Mouse (Mus musculus) neural tube, embryonic 13.5 days (tissue): ENCODE results near the gene Lhx6. TPM values are rescaled to one million over a fixed set of nuclear protein-coding genes. Genes with fewer than 3 reads are reported as not detected.
A peak's percentile ranks its signal among the peaks of the same experiment; 100 is the strongest.
"Not testable (repeated sequence)": the region's sequence is repeated elsewhere in the genome, so short reads cannot be mapped to it uniquely, and the experiment has no call there.

Source experiments
- ATAC-seq: fragments of 200-750 bp; cut with Nextera tagmentation; 2 replicates; pipeline ENCODE4 v1.8.0; 2017; ENCODE audit warnings: low read depth, mild to moderate bottlenecking, moderate TSS enrichment, moderate library complexity
- H3K27ac ChIP-seq: fragments of 300-500 bp; sonication (generic); replicated peaks from 2 replicates; pipeline ENCODE4 v1.5.1; 2015; ENCODE audit warnings: moderate library complexity, mild to moderate bottlenecking, inconsistent platforms
- H3K27me3 ChIP-seq: fragments of 300-500 bp; sonication (generic); 2 replicates; pipeline ENCODE4 v1.6.1; 2015; ENCODE audit warnings: mild to moderate bottlenecking, inconsistent platforms
- H3K36me3 ChIP-seq: fragments of 300-500 bp; sonication (generic); 2 replicates; pipeline ENCODE4 v1.6.1; 2015; ENCODE audit warnings: mild to moderate bottlenecking, inconsistent platforms
- H3K4me1 ChIP-seq: fragments of 300-500 bp; sonication (generic); replicated peaks from 2 replicates; pipeline ENCODE4 v1.6.1; 2015; ENCODE audit warnings: inconsistent platforms
- H3K4me2 ChIP-seq: fragments of 300-500 bp; sonication (generic); 2 replicates; pipeline ENCODE4 v1.6.1; 2015; ENCODE audit warnings: inconsistent platforms, mild to moderate bottlenecking, moderate library complexity
- H3K4me3 ChIP-seq: fragments of 300-500 bp; sonication (generic); 2 replicates; pipeline ENCODE4 v1.5.1; 2015; ENCODE audit warnings: mild to moderate bottlenecking, inconsistent platforms
- H3K9ac ChIP-seq: fragments of 300-500 bp; sonication (generic); 2 replicates; pipeline ENCODE4 v1.6.1; 2015; ENCODE audit warnings: moderate library complexity, mild to moderate bottlenecking, inconsistent platforms
- H3K9me3 ChIP-seq: fragments of 300-500 bp; sonication (generic); 2 replicates; pipeline ENCODE4 v1.6.1; 2016; ENCODE audit warnings: inconsistent platforms
- WGBS: fragments of 180-500 bp; shearing (Covaris S2); methylation state at CpG from one replicate; pipeline ENCODE4 v1.1.7; 2015; 5-methylcytosine and 5-hydroxymethylcytosine counted together
- polyA plus RNA-seq: library from polyadenylated mRNA; unstranded; fragments of >200 nt; fragmentation: Nextera tagmentation; extraction: Ambion mirVana; gene quantifications from 2 replicates; pipeline ENCODE4 v1.2.1, GENCODE M21; 2015

Lhx6 gene
- 0.87 and 1.2 TPM in 2 replicates for polyA plus RNA-seq

DNA sequence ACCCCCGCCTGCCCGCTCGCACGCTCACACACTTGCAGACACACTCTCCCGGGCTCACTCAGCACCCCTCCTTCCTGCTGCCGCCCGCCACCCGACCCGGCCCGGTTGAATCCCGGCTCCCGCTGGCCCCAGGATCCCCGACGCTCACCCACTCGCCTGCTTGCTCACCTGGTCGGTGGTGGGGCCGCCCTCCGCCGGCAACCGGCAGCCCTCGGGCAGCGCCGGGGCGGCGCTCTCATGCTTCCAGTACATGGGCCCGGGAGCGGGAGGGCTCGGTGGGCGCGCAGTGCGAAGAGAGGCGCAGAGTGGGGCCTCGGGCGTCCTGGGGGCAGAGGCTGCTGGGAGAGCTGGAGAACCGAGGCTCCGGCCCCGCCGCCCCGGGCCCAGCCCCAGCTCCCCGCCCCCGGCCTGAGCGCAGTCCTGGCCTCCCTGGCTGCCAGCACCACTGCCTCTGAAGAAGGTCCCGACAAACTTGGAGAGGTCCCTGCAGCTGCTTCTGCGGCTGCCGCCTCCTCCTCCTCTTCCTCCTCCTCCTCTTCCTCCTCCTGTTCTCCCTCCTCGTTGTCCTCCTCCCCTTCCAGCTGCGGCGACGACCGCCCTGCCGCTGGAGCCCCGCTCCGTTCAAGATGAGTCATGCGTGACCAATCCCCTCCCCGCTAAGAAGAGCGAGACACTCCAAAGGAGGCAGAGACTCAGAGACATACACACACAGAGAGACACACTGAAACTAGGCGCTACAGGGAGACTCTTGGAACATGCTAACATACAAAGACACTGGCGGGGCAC lies at the start of gene Lhx6:
TSS of gene Lhx6 (minus strand) at position 453 of the 786 bp plus-strand sequence.
- Histone ChIP-seq H3K4me1 (peaks cover 36% of the 10 kb centered on the region), H3K9ac (peak within 1 kb of the TSS; percentile 31), H3K27ac (no peak within 1 kb of the TSS), H3K4me3 (peak within 1 kb of the TSS; percentile 35), H3K36me3 (no peaks in the 10 kb centered on the region), H3K4me2 (peak within 1 kb of the TSS; percentile 58), H3K9me3 (no peaks in the 10 kb centered on the region), H3K27me3 (peaks cover 100% of the 10 kb centered on the region)
- under 1% methylated on average over 54 of the region's 58 CpGs for WGBS
- ATAC-seq: 0 out of 2 replicates have a peak, but pooled peaks have one; percentile 26

DNA sequence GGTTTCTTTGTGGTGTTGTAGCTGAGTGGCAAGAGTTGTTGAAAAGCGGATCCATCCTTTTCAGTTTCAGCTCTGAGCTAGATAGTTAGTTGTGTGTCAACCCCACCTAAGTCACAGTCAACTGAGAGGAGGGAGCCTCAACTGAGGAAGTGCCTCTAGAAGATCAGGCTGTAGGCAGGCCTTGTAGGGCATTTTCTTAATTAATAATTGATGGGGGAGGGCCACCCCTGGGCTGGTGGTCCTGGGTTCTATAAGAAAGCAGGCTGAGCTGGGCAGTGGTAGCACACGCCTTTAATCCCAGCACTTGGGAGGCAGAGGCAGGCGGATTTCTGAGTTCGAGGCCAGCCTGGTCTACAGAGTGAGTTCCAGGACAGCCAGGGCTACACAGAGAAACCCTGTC lies 47.2 kb upstream of the Lhx6 start:
- H3K36me3 ChIP-seq: peaks cover 58% of the 10 kb centered on the region
- H3K4me1 ChIP-seq, ATAC-seq, H3K27me3 ChIP-seq, H3K9me3 ChIP-seq, H3K4me2 ChIP-seq, H3K9ac ChIP-seq, H3K4me3 ChIP-seq, H3K27ac ChIP-seq: not testable (repeated sequence)
- WGBS: 93% methylated on average over 4 of the region's 4 CpGs

GRCm38 (mm10) chr2:36148876-36149365 lies 43.7 kb upstream of the Lhx6 start:
- Histone ChIP-seq H3K27ac (no peak overlapping the region), H3K36me3 (peaks cover 39% of the 10 kb centered on the region), H3K27me3 (no peaks in the 10 kb centered on the region), H3K9ac (no peak overlapping the region), H3K4me1 (no peaks in the 10 kb centered on the region), H3K9me3 (no peaks in the 10 kb centered on the region), H3K4me3 (no peak overlapping the region), H3K4me2 (no peak overlapping the region)
- 86% methylated on average over 7 of the region's 7 CpGs for WGBS
- no peak for ATAC-seq

GRCm38 (mm10) chr2:36139096-36139495 lies 33.9 kb upstream of the Lhx6 start:
- no peaks in the 10 kb centered on the region for H3K27me3 ChIP-seq
- peaks cover 25% of the 10 kb centered on the region for H3K4me1 ChIP-seq
- no peak overlapping the region for H3K4me3 ChIP-seq
- H3K9ac ChIP-seq: no peak overlapping the region
- no peaks in the 10 kb centered on the region for H3K9me3 ChIP-seq
- 79% methylated on average over 2 of the region's 2 CpGs for WGBS
- no peak overlapping the region for H3K4me2 ChIP-seq
- no peak for ATAC-seq
- H3K27ac ChIP-seq: no peak overlapping the region
- peaks cover 19% of the 10 kb centered on the region for H3K36me3 ChIP-seq

DNA sequence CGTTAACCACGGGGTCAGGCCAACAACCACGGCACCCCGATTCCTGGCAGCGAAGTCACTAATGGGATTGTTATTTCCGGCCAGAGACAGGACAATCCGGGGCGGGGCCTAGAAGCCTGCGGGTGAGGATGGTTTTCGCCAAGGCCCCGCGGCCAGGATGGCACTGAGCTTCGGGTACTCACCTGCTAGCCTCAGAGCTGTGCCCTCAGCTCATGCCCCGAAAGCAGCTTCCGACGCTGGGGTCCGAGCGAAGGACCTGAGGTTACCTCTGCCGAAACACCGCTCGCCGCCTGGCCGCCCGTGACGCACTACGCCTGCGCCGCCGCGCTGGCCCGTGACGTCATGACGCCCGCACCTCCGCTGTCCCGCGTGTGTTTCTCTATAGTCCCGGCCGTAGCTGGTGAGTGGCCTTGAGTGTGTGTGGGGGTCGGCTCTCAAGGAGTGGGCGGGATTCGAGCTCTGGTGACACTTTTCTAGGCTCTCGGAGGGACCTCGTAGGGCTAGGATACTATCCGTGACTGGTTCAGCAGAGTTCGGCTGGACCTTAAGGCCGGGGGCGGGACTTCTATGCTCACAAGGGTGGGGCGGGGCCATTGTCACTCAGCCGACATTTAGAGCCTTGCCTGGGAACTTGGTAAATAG lies 31.2 kb upstream of the Lhx6 start, which contains the start of the genes Mrrf and Rbm18:
TSS of gene Mrrf (plus strand) at position 90 of the 642 bp plus-strand sequence.
TSS of gene Rbm18 (minus strand) at position 474 of the 642 bp plus-strand sequence.
- Histone ChIP-seq H3K4me2 (peak within 1 kb of the TSS; percentile 83), H3K27me3 (no peaks in the 10 kb centered on the region), H3K9ac (peak within 1 kb of the TSS; percentile 84), H3K4me1 (peaks cover 25% of the 10 kb centered on the region), H3K9me3 (no peaks in the 10 kb centered on the region), H3K27ac (peak within 1 kb of the TSS; percentile 88), H3K4me3 (peak within 1 kb of the TSS; percentile 78), H3K36me3 (peaks cover 32% of the 10 kb centered on the region)
- ATAC-seq: peak; percentile 99
- under 1% methylated on average over 50 of the region's 50 CpGs for WGBS

- peaks cover 25% of the 10 kb centered on the region for H3K4me1 ChIP-seq
- WGBS: under 1% methylated on average over 4 of the region's 4 CpGs
- peak overlapping the region; percentile 78 for H3K4me3 ChIP-seq
- no peaks in the 10 kb centered on the region for H3K9me3 ChIP-seq
- peak overlapping the region; percentile 83 for H3K4me2 ChIP-seq
- peak overlapping the region; percentile 84 for H3K9ac ChIP-seq
- ATAC-seq: peak; percentile 16; the same call in 1 of the 2 replicates
- H3K27ac ChIP-seq: peak overlapping the region; percentile 88
- peaks cover 38% of the 10 kb centered on the region for H3K36me3 ChIP-seq
- no peaks in the 10 kb centered on the region for H3K27me3 ChIP-seq
Observed at GRCm38 (mm10) chr2:36135887-36136286, 30.7 kb upstream of the Lhx6 start.

GRCm38 (mm10) chr2:36129051-36129450 lies 23.8 kb upstream of the Lhx6 start:
- Histone ChIP-seq H3K4me2 (no peak overlapping the region), H3K9me3 (no peaks in the 10 kb centered on the region), H3K36me3 (peaks cover 87% of the 10 kb centered on the region), H3K27ac (no peak overlapping the region), H3K9ac (no peak overlapping the region), H3K4me1 (0 out of 2 replicates have a peak, but pooled peaks cover 5% of the 10 kb centered on the region), H3K4me3 (no peak overlapping the region), H3K27me3 (no peaks in the 10 kb centered on the region)
- WGBS: 84% methylated on average over 3 of the region's 3 CpGs
- no peak for ATAC-seq

- Histone ChIP-seq H3K36me3 (peaks cover 87% of the 10 kb centered on the region), H3K27ac (no peak overlapping the region), H3K4me1 (0 out of 2 replicates have a peak, but pooled peaks cover 5% of the 10 kb centered on the region), H3K4me3 (no peak overlapping the region), H3K27me3 (no peaks in the 10 kb centered on the region), H3K9ac (no peak overlapping the region), H3K4me2 (no peak overlapping the region), H3K9me3 (no peaks in the 10 kb centered on the region)
- WGBS: 79% methylated on average over 4 of the region's 4 CpGs
- no peak for ATAC-seq
Observed at GRCm38 (mm10) chr2:36127973-36128372, 22.8 kb upstream of the Lhx6 start.

DNA sequence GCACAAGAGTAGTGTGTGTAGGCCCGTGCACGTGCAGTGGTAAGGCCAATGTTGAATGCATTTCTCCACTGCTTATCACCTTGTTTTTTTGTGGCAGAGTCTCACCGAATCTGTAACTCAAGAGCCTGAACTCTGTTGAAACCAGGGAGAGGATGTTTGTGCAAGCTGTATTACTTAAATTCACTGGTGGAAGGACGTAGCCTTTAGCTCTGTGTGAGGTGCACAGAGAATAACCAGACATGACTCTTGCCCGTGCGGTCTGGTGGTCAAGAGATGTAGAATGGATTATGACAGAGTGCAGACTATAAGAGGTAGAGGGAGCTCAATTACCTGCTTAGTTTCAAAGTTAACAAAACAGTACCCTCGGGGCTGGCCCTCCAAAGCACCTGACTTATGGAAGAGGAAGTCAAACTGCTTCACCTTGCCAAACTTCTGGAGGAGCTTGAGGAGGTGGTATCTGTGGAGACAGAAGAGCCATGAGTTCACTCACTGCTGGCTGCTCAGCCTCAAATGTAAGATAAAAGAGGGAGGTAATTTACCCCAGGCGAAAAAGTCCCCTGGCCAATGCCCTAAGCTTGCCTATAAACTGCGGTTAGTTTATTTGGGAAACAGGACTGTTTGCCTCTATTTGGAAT lies 21.7 kb upstream of the Lhx6 start:
- Histone ChIP-seq H3K27ac (no peak overlapping the region), H3K4me2 (no peak overlapping the region)

GRCm38 (mm10) chr2:36112632-36113031 lies 7.4 kb upstream of the Lhx6 start:
- H3K9ac ChIP-seq: no peak overlapping the region
- no peak overlapping the region for H3K4me2 ChIP-seq
- ATAC-seq: no peak
- H3K27ac ChIP-seq: no peak overlapping the region
- 82% methylated on average over 3 of the region's 3 CpGs for WGBS
- no peak overlapping the region for H3K4me3 ChIP-seq
- peaks cover 21% of the 10 kb centered on the region for H3K36me3 ChIP-seq
- H3K4me1 ChIP-seq: no peaks in the 10 kb centered on the region
- H3K9me3 ChIP-seq: no peaks in the 10 kb centered on the region
- H3K27me3 ChIP-seq: peaks cover 46% of the 10 kb centered on the region

More for the DNA sequence above, 21.7 kb upstream of the Lhx6 start:
- no peak overlapping the region for H3K4me3 ChIP-seq
- peaks cover 86% of the 10 kb centered on the region for H3K36me3 ChIP-seq
- no peaks in the 10 kb centered on the region for H3K27me3 ChIP-seq
- no peak for ATAC-seq
- H3K4me1 ChIP-seq: 0 out of 2 replicates have a peak, but pooled peaks cover 5% of the 10 kb centered on the region
- WGBS: 94% methylated on average over 9 of the region's 9 CpGs
- H3K9ac ChIP-seq: no peak overlapping the region
- no peaks in the 10 kb centered on the region for H3K9me3 ChIP-seq

DNA sequence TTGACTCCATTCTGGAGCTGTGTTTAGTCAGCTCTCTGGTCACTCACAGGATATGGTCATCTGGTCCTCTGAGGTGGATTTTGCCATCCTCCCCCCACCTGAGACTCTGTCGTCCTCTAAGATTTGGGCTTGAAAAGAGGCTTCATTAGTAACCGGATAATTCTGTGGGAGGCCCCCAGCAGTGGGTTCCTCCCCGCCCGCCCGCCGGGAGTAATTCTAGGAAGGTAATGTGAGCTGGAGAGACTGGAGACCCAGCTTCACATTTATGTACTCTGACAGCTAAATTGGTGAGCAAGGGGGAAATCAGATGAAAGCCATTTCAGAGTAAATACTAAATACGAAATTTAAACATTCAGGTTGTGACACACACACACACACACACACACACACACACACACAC lies 3.4 kb upstream of the Lhx6 start:
- Histone ChIP-seq H3K4me1 (peaks cover 21% of the 10 kb centered on the region), H3K27me3 (peaks cover 86% of the 10 kb centered on the region), H3K4me2 (no peak overlapping the region), H3K9me3 (no peaks in the 10 kb centered on the region), H3K36me3 (no peaks in the 10 kb centered on the region), H3K27ac (no peak overlapping the region), H3K4me3 (no peak overlapping the region), H3K9ac (no peak overlapping the region)
- ATAC-seq: no peak
- 4% methylated on average over 7 of the region's 7 CpGs for WGBS
